Mouse (Mus musculus) erythroblast, adult 5-6 weeks (primary cell): Measurements from ENCODE around the gene Rnh1. TPM values are rescaled to one million over a fixed set of nuclear protein-coding genes. Genes with fewer than 3 reads are reported as not detected.

ENCODE experiments used
- ATAC-seq: replicated peaks from 2 replicates; pipeline ENCODE4 v1.8.0; 2016; ENCODE audit warnings: moderate number of reproducible peaks, mild to moderate bottlenecking, moderate TSS enrichment, inconsistent platforms; ENCODE audit not compliant: poor library complexity, low FRiP score, severe bottlenecking
- total RNA-seq, 2 experiments: library from RNA; stranded (forward) in 1 of 2; stranded (reverse) in 1 of 2; fragments of 150-400 nt in 1 of 2; fragments of 200-764, 138-1000 nt in 1 of 2; gene quantifications; 2 replicates each; pipeline versions ENCODE4 v1.2.3 to v1.2.4; 2015 to 2017; ENCODE audit warnings: low replicate concordance in 2 of 2

Gene Rnh1
- 11.9 and 13.8 TPM in 2 replicates for total RNA-seq (2015; ENCODE audit: low replicate concordance)
- total RNA-seq (2017; ENCODE audit: low replicate concordance) = 15.1 and 15.7 TPM in 2 replicates

GRCm38 (mm10) chr7:141172116-141173006, at the start of gene Rnh1:
Gene Rnh1, minus strand, starts transcription at chr7:141172857.
- peak; percentile 85 for ATAC-seq

- no peak for ATAC-seq
These were observed 49.4 kb upstream of the Rnh1 start for GRCm38 (mm10) chr7:141222126-141222467.

- peak; percentile 87 for ATAC-seq
These were observed 48.8 kb upstream of the Rnh1 start for GRCm38 (mm10) chr7:141221249-141222125.

- no peak for ATAC-seq
These were observed 47.7 kb upstream of the Rnh1 start for GRCm38 (mm10) chr7:141220377-141220776.

- no peak for ATAC-seq
These were observed 47.0 kb upstream of the Rnh1 start for GRCm38 (mm10) chr7:141219558-141220099.

GRCm38 (mm10) chr7:141218557-141219133, 46.0 kb upstream of the Rnh1 start:
- ATAC-seq = no peak

- no peak for ATAC-seq
These were observed 45.5 kb upstream of the Rnh1 start for GRCm38 (mm10) chr7:141218141-141218540.

- ATAC-seq = no peak
These were observed 44.8 kb upstream of the Rnh1 start for GRCm38 (mm10) chr7:141217343-141218013.

GRCm38 (mm10) chr7:141216894-141217293, 44.2 kb upstream of the Rnh1 start:
- ATAC-seq = no peak

GRCm38 (mm10) chr7:141215880-141216733, 43.5 kb upstream of the Rnh1 start:
- peak; percentile 21 for ATAC-seq

- peak; percentile 86 for ATAC-seq
These were observed 42.6 kb upstream of the Rnh1 start, which contains the start of gene Rassf7 for GRCm38 (mm10) chr7:141215101-141215879. Gene Rassf7, plus strand, starts transcription at chr7:141215860.

- no peak for ATAC-seq
These were observed 41.7 kb upstream of the Rnh1 start for GRCm38 (mm10) chr7:141214310-141214709.

GRCm38 (mm10) chr7:141213605-141214235, 41.1 kb upstream of the Rnh1 start, which contains the start of gene Lmntd2:
Gene Lmntd2, minus strand, starts transcription at chr7:141214080.
- ATAC-seq = no peak

- no peak for ATAC-seq
These were observed 40.5 kb upstream of the Rnh1 start for GRCm38 (mm10) chr7:141213133-141213532.

GRCm38 (mm10) chr7:141210606-141211131, 38.0 kb upstream of the Rnh1 start:
- ATAC-seq = no peak

GRCm38 (mm10) chr7:141210137-141210536, 37.5 kb upstream of the Rnh1 start:
- no peak for ATAC-seq

GRCm38 (mm10) chr7:141209526-141209925, 36.9 kb upstream of the Rnh1 start:
- peak; percentile 83 for ATAC-seq
